Mouse (Mus musculus) CD4-positive, CD25-positive, alpha-beta regulatory T cell, adult 2 months (primary cell): ENCODE results near the gene Prss37.
A peak's percentile ranks its signal among the peaks of the same experiment; 100 is the strongest.

ENCODE experiments used
- DNase-seq: peaks from one replicate; pipeline ENCODE4 v3.0.0-alpha.2; 2012; ENCODE audit warnings: low read depth, low spot score

Prss37 gene

DNA sequence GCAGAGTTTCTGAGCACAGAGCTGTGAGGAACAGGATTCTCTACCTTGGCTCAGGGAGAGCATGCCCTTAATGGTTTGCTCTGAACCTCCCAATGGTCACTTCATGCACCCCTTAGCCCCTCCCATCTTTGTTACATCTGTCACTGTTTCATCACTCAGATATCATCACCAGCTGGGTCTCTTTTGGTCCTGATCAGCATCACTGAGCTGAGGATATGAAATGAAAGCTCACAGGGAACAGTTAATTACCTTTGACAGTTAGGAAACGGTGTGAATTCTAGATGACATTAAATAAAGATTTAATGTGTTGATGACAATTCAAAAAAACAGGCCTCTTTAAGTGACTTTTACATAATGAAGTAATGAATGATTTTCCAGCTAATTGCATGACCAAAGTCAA, at the start of gene Prss37:
Prss37 (minus strand) TSS at position 101 of the 400 bp plus-strand sequence.
- DNase-seq = no peak

- no peak for DNase-seq
These were observed 35.6 kb upstream of the Prss37 start, which contains the start of gene Olfr461 for GRCm38 (mm10) chr6:40554950-40555349. Gene Olfr461, minus strand, starts transcription at chr6:40555050.

DNA sequence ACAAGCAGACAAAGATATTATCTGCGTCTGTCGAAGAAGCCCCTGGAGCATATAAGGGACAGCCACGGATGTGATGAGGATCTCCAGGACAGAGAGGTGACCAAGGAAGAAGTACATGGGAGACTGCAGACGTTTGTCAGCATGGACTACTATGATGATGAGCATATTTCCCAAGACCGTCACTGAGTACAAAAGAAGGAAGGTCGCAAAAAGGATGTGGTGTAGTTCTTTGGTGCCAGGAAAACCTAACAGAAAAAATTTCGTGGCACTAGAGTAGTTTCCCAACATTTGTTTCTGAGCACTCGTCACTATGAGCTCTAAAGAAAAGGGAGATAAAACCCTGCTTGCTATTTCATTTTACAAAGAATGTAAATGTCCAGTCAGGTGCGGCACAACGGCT, 25.4 kb upstream of the Prss37 start:
- no peak for DNase-seq

DNA sequence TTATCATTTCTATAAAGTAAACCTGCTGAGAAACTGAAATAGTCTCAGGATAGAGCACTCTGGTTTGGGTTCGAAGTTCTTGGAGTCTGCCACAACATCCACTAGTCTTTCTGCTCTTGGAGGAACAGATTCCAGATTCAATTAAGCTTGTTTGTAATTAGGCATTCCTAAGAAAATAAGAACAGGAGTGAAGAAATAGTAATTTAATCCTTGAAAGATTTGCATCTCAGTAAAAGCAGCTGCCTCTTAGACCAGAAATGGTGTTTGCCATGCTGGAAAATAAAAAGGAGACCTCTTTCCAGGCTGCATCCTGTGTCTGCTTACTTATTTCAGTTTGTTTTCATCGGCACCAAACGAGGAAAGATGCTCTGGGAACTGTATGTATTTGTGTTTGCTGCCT, 26.1 kb downstream of the Prss37 start, which contains the start of gene Tas2r108:
Tas2r108 (plus strand) TSS at position 301 of the 400 bp plus-strand sequence.
- no peak for DNase-seq

DNA sequence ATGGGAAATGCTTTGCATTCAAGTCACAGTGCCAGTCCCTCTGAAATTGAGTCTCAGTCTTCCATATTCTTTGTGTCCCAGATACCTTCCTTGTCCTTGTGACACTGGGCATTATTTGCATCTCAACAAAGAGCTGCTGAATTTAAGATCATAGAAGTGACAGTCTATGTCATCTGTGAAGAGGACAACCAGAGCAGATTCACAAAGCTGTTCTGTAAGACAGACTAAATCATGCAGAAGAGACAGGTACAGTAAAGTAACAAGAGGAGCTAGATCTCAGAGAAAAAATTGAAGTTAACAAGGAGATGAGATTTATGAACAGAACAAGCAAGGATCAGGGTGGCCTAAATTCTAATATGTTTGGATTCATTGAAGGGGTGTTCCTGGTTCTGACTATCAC, 28.4 kb downstream of the Prss37 start, which contains the start of gene Tas2r137:
Tas2r137 (plus strand) TSS at position 301 of the 400 bp plus-strand sequence.
- no peak for DNase-seq

GRCm38 (mm10) chr6:40482318-40482717, 37.0 kb downstream of the Prss37 start:
- DNase-seq = no peak

DNA sequence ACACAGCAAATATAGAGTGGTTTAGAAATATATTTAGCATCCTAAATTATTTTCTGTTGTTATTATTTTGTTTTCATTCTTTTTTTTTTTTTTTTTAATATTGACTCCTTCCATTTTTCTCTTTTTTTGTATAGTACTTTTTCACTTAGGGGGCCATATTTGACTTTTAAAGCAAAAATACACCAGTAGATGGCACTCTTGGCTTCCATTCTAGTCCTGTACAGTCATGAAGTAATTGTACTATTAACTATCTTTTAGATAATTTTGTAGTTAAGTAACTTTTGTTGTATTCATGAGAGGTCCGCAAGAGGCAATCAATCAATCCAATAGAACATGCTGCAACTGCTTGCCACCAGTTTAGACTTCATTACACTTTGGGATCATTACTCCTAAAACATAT, 39.6 kb downstream of the Prss37 start:
- DNase-seq = peak; percentile 56

GRCm38 (mm10) chr6:40476132-40476531, 43.2 kb downstream of the Prss37 start:
- DNase-seq = no peak

- no peak for DNase-seq
These were observed 47.6 kb downstream of the Prss37 start for GRCm38 (mm10) chr6:40471720-40472010.

GRCm38 (mm10) chr6:40470916-40471719, 48.2 kb downstream of the Prss37 start, which contains the start of gene Ssbp1:
Gene Ssbp1, plus strand, starts transcription at chr6:40471352.
- DNase-seq = peak; percentile 96

GRCm38 (mm10) chr6:40465710-40466109, 53.6 kb downstream of the Prss37 start:
- DNase-seq = peak; percentile 41
